Comparison of ENCODE assay signal across 12 mouse cellular contexts in genomic region chr10:77415867-77416266, GRCm38 (mm10). TPM values are rescaled to one million over a fixed set of nuclear protein-coding genes. Genes with fewer than 3 reads are reported as not detected.
DNase-seq lines count a peak whose midpoint lies in the region; ATAC-seq and TF ChIP-seq lines count a peak whose summit lies in the region.
"Had no signal": no experiment of that assay in that cellular context is flagged by ENCODE, and none has a peak within 500 bp of the region (broad histone marks: within the 10 kb centered on the region; RNA-seq: fewer than 3 reads in every experiment).

No protein-coding gene starts in this region.

- WGBS in lung, embryonic 14.5 days: 83% methylated on average over 5 of the region's 5 CpGs

- H3K27me3 ChIP-seq in lung, embryonic 14.5 days (ENCODE audit: insufficient read depth, low read length): peaks cover 15% of the 10 kb centered on the region; the same call in 1 of the 2 replicates

- no peaks in the 10 kb centered on the region; the same call in 1 of the 2 replicates for H3K4me1 ChIP-seq in lung, embryonic 14.5 days (ENCODE audit: insufficient read depth)

- TF ChIP-seq CTCF in lung, embryonic 14.5 days (IDR thresholded peaks at IDR 0.05; ENCODE audit: low read depth): no peak

- H3K9ac ChIP-seq in lung, embryonic 14.5 days: no peak overlapping the region
- H3K9ac ChIP-seq: embryonic facial prominence, embryonic 15.5 days; liver, embryonic 15.5 days had no signal

- H3K4me2 ChIP-seq in lung, embryonic 14.5 days: peak overlapping the region; percentile 89

- peak; percentile 95 for DNase-seq in heart, adult 11 months
- no peak for DNase-seq in heart, postnatal 25 days (ENCODE audit: low spot score)
- DNase-seq in urinary bladder, postnatal 14 days (ENCODE audit: low spot score): peak; percentile 12
- no peak for DNase-seq in urinary bladder, postnatal 4 days (ENCODE audit: low spot score in 2 of 2)
- DNase-seq in lung, embryonic 14.5 days: peak; percentile 39
- peak; percentile 9 for DNase-seq in yolk sac, embryonic 10.5 days (ENCODE audit: low spot score)
- DNase-seq in kidney, adult 8-10 months: no peak
- no peak for DNase-seq in spleen, postnatal 4 days (ENCODE audit: low spot score in 2 of 2)
- DNase-seq: cerebellum, adult 9-10 months; thymus, postnatal 4 days had no signal

- peak overlapping the region; percentile 79 for H3K4me3 ChIP-seq in lung, embryonic 14.5 days (ENCODE audit: low read depth, low read length)
- H3K4me3 ChIP-seq: liver, embryonic 15.5 days had no signal

- no peak overlapping the region for H3K27ac ChIP-seq in lung, embryonic 14.5 days (ENCODE audit: low read depth)
- H3K27ac ChIP-seq: embryonic facial prominence, embryonic 15.5 days; liver, embryonic 15.5 days had no signal

- ATAC-seq in lung, embryonic 14.5 days (ENCODE audit: insufficient read depth): no peak

- H3K9me3 ChIP-seq in lung, embryonic 14.5 days (ENCODE audit: low read depth, low read length): no peaks in the 10 kb centered on the region
- H3K9me3 ChIP-seq: embryonic facial prominence, embryonic 15.5 days; liver, embryonic 15.5 days had no signal

- H3K36me3 ChIP-seq in lung, embryonic 14.5 days (ENCODE audit: insufficient read depth): no peaks in the 10 kb centered on the region
- H3K36me3 ChIP-seq: embryonic facial prominence, embryonic 15.5 days; liver, embryonic 15.5 days had no signal

- intact Hi-C loops in heart, postnatal 25 days (cut with DNase I): loop anchor here (2.0 to 5.0 kb wide), 2 partner anchors 17 to 54 kb away; no protein-coding TSS in a partner anchor

RNA-seq across cellular contexts. Expression of gene Adarb1, which starts 2.2 kb away (rescaled TPM):
- total RNA-seq in heart, postnatal 25 days (2021): 10 to 100 TPM; 16.7 to 19.7 TPM
- polyA plus RNA-seq in lung, embryonic 14.5 days (2014; fragmentation: Nextera tagmentation; extraction: Ambion mirVana): 38.9 and 49.1 TPM in 2 replicates

Comparison
In these comparisons a context has a peak if more than half of its experiments do, and no peak if none do; other contexts are left out.
1. DNase-seq: peak in heart, adult 11 months (single experiment), urinary bladder, postnatal 14 days (single experiment), lung, embryonic 14.5 days (single experiment) and yolk sac, embryonic 10.5 days (single experiment); none in heart, postnatal 25 days (single experiment), urinary bladder, postnatal 4 days (0 of 2), kidney, adult 8-10 months (0 of 2) and spleen, postnatal 4 days (0 of 2).